Mouse (Mus musculus): ENCODE results near the gene Olfr1094.

Gene Olfr1094

GRCm38 (mm10) chr2:86824363-86824762 is at the start of gene Olfr1094:
Gene Olfr1094 (plus strand): TSS chr2:86824663.
- DNase-seq, result no peak

DNA sequence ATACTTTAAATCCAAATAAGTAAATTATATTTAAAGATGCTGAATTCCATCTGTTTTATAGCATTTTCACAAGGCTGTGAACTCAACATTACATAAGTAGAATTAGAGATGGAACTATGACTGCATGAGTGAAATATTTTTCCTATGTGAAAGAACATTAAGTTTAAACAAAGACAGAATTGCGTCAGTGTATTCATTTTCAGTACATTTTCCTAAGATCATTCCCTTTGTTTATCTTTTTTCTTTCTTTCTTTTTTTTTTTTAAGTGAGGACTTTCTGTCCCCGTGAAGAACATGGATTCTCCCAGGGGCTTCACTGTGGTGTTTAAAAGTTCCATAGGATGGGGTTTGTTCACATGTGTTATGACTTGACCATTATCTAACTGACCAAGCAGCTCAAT is 42.3 kb upstream of the Olfr1094 start, which contains the start of gene Olfr1093:
Olfr1093 (plus strand) TSS at position 301 of the 400 bp plus-strand sequence.
- no peak for DNase-seq

DNA sequence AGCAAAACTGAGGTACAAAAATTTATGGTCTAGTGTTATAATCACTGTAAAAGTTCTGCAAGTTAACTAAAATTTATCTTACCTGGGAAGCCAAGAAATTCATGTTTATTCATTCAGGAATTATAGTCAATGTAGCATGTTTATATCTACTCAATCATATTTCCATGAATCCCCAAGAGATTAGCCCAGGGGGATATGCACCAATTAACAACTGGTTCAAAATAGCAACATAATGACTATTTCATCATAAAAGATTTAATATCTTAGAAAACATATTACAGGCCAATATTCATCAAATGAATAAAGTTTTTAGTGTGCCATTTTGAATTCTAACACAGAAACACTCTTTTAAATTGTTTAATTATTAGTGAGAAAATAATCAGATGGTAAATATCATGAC is 14.5 kb upstream of the Olfr1094 start, which contains the start of gene Olfr141:
Olfr141 (minus strand) TSS at position 101 of the 400 bp plus-strand sequence.
- DNase-seq, result no peak

DNA sequence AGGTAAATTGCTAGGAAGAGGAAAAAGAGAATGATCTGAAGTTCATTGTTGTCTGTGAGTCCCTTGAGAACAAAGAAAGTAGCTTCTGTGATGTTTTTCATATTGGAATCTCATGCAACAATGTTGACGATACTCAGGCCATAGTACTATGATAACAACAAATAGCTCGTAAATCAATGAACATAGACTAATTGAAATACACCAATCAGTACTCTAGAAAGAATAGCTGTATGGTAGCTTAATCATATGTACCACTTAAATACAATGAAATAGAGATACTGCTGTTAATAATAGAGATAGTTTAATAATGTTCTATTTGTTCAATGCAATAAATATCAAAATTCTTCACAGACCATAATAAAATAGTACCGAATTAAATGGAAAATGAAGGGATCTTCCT is 27.1 kb downstream of the Olfr1094 start, which contains the start of gene Olfr1095:
Olfr1095 (minus strand) TSS at position 101 of the 400 bp plus-strand sequence.
- no peak for DNase-seq

- no peak for DNase-seq
These were observed 50.2 kb downstream of the Olfr1094 start, which contains the start of gene Gm13723 for GRCm38 (mm10) chr2:86874702-86875101. Gene Gm13723 (minus strand): TSS chr2:86874802.

All from right cerebral cortex, postnatal 14 days (tissue).